Mouse (Mus musculus) brown adipose tissue, adult 24 weeks (tissue): Measurements from ENCODE around the gene Bbc3. TPM values are rescaled to one million over a fixed set of nuclear protein-coding genes. Genes with fewer than 3 reads are reported as not detected.

Source experiments
- H3K27ac ChIP-seq: fragments of 200-500 bp; replicated peaks from 2 replicates; pipeline ENCODE4 v1.5.1; 2012; ENCODE audit warnings: low read depth, mild to moderate bottlenecking, low read length
- H3K4me1 ChIP-seq: fragments of 200-500 bp; 2 replicates; pipeline ENCODE4 v1.6.1; 2012; ENCODE audit warnings: low read length, mixed read lengths; ENCODE audit not compliant: control insufficient read depth, insufficient read depth, insufficient read length
- H3K4me3 ChIP-seq: fragments of 200-500 bp; 2 replicates; pipeline ENCODE4 v1.5.1; 2012; ENCODE audit warnings: low read depth, mild to moderate bottlenecking, low read length, moderate library complexity; ENCODE audit not compliant: insufficient read depth
- polyA plus RNA-seq: library from polyadenylated mRNA; stranded (reverse); fragments of >200 nt; gene quantifications from 2 replicates; pipeline ENCODE4 v1.2.4, GENCODE M21; 2012; ENCODE audit not compliant: missing spikeins, insufficient read depth, insufficient read length

The Bbc3 gene
- polyA plus RNA-seq, 1 experiment: 5.0 TPM

DNA sequence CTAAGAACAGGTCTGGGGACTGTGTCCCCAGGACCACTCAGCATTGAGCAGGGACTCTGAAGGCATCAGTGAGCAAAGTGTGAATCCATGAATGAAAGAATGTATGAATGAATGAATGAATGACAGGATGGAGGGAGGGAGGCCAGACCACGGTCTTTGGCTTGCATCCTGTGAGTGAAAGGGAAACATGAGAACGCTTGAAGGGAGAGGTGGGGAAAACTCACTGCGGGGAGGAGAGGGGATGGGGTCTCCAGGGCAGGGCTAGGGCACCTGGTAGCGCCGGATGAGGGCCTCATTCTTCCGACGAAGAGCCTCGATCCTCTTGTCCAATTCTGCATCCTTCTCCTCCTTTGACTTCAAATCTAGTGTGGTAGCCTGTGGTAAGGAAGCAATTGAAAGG lies 24.2 kb upstream of the Bbc3 start:
- Histone ChIP-seq H3K4me1 (no peaks in the 10 kb centered on the region), H3K4me3 (no peak overlapping the region), H3K27ac (no peak overlapping the region)

GRCm38 (mm10) chr7:16284904-16285303 lies 23.3 kb upstream of the Bbc3 start:
- Histone ChIP-seq H3K27ac (no peak overlapping the region), H3K4me3 (no peak overlapping the region), H3K4me1 (no peaks in the 10 kb centered on the region)

DNA sequence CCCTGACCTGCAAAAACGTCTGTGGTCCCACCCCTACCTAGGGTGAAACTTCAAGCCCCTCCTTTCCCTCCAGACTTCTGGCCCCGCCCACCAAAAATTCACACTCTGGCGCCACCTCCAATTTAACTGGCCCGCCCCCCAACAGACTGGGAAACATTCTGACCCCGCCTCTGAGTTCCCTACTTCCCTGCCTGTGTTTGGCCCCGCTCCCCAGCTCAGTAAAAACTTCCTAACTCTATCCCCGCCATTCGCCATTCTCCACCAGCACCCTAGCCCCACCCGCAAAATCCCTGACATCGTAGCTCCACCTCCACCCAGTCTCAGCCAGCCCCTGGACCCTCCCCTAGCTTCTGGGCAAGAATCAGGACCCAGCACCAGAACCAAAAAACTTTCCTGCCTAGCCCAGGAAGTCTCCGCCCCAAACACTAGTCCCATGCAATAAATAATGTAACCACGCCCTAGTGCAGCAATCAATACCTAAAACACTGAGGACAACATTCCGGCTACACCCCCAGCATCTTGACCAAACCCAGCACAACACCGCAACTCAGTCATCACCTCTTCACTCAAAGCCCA lies 22.7 kb upstream of the Bbc3 start:
- Histone ChIP-seq H3K27ac (0 out of 2 replicates have a peak overlapping the region, but pooled peaks have one; percentile 50), H3K4me3 (peak overlapping the region; percentile 60)

DNA sequence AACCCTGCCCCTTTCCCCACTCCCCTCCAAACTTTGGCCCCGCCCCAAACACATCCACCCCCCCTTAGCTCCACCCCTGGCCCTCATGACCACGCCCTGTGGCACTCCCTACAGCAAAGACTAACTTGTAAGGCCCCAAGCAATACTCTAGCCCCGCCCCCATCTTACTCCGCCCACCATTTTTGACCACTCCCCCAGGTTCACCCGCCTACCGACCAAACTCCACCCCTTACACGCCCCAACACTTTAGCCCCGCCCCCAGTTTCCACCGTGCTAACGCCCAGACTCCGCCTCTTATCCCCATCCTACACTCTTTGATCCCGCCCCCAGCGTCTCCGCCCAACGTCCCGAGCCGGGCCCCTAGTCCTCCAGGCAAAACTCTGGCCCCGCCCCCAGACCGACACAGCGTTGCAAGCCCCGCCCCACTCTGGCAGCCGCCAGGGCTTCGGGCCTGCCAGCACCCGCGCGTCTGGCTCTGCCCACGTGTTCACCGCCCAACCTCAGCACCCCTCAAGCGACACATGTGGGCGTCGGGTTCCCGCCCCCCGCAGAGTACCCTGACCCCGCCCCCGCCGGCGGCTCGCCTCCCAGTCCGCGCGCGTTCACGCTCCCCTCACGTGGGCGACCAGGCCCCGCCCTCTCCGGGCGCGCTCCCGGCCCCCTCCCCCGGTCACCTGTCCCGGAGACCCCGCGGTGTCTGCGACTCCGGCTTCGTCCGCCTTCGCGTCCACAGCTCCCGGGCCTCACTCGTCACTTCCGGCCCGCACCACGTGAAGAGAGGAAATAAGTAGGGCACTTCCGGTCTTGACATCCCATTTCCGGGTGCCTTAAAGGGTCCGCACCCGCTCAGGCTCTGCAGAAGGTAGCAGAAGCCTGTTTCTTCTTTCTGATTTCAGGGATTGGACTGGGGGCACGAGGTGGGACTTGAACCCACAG lies 21.9 kb upstream of the Bbc3 start, which contains the start of gene Ccdc9:
TSS of gene Ccdc9 (minus strand) at position 770 of the 936 bp plus-strand sequence.
- Histone ChIP-seq H3K27ac (peak within 1 kb of the TSS; percentile 81), H3K4me1 (no peaks in the 10 kb centered on the region), H3K4me3 (peak within 1 kb of the TSS; percentile 60)

More for the DNA sequence above, 22.7 kb upstream of the Bbc3 start:
- H3K4me1 ChIP-seq: no peaks in the 10 kb centered on the region

GRCm38 (mm10) chr7:16287016-16287415 lies 21.2 kb upstream of the Bbc3 start:
- no peaks in the 10 kb centered on the region for H3K4me1 ChIP-seq
- H3K4me3 ChIP-seq: peak overlapping the region; percentile 50
- peak overlapping the region; percentile 81 for H3K27ac ChIP-seq

DNA sequence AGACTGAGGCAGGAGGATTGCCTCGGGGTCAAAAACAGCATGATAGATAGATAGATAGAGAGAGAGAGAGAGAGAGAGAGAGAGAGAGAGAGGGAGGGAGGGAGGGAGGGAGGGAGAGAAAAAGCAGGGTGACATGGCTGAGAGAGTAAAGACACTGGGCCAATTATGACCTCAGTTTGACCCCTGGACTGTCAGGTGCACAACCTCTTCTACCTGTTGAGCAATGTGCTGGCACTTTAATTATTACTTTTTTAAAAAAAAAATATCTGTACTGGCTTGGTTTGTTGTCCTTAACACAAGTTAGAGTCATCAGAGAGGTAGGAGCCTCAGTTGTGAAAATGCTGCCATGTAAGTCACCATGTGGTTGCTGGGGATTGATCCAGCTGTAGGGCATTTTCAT lies 20.4 kb upstream of the Bbc3 start:
- Histone ChIP-seq H3K27ac (no peak overlapping the region), H3K4me1 (no peaks in the 10 kb centered on the region), H3K4me3 (no peak overlapping the region)

- Histone ChIP-seq H3K27ac (peak overlapping the region; percentile 72), H3K4me1 (no peaks in the 10 kb centered on the region; the same call in 1 of the 2 replicates), H3K4me3 (no peak overlapping the region)
Observed at GRCm38 (mm10) chr7:16294346-16294745, 13.8 kb upstream of the Bbc3 start.

DNA sequence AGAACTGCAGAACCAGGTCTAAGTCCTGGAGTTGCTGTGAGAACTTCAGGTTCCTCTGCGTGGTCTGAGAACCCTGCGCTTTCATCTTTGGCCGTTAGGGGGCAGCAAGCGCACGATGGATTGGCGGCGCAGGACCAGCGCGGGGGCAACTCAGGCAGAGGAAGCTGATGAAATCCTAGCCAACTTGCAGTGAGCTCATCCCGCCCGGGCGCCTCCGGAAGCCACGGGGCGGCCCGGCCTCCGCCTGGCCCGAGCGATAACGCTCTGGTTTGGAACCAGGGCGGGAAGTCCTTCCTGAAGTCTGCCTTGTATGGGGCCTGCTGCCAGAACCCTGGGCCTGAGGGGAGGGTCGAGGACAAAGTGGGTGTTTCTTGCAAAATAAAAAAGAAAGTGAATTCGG lies 13.4 kb upstream of the Bbc3 start:
- H3K4me1 ChIP-seq: no peaks in the 10 kb centered on the region; the same call in 1 of the 2 replicates
- H3K4me3 ChIP-seq: peak overlapping the region; percentile 59
- peak overlapping the region; percentile 92 for H3K27ac ChIP-seq

DNA sequence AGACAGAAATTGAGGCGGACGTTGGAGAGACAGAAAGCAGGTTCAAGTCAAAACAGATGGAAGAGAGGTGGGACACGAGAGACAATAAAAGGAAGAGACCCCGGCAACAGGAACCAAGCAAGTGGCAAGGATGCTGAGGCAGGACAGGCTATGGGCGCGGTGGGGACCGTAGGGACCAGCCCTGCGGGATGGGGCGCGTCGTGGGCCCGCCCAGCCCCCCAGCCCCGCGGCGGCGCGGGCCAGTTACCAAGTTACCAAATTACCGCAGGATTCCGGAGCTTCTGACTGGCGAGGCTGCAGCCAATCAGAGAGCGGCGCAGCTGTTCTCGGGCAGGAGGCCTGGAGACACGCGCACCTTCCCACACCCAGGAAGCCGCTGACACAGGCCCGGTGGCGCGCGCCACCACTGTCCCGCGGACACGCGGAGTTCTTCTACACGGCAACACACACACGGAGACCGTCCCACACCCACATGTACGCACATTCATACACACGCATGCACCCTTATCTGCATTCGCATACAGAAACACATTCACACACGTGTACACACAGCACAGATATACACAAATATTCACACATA lies 12.8 kb upstream of the Bbc3 start:
- no peaks in the 10 kb centered on the region; the same call in 1 of the 2 replicates for H3K4me1 ChIP-seq
- H3K4me3 ChIP-seq: peak overlapping the region; percentile 59
- peak overlapping the region; percentile 92 for H3K27ac ChIP-seq

- H3K27ac ChIP-seq: peak overlapping the region; percentile 32; the same call in 1 of the 2 replicates
- no peaks in the 10 kb centered on the region; the same call in 1 of the 2 replicates for H3K4me1 ChIP-seq
- no peak overlapping the region for H3K4me3 ChIP-seq
Observed at GRCm38 (mm10) chr7:16296146-16296545, 12.0 kb upstream of the Bbc3 start.

DNA sequence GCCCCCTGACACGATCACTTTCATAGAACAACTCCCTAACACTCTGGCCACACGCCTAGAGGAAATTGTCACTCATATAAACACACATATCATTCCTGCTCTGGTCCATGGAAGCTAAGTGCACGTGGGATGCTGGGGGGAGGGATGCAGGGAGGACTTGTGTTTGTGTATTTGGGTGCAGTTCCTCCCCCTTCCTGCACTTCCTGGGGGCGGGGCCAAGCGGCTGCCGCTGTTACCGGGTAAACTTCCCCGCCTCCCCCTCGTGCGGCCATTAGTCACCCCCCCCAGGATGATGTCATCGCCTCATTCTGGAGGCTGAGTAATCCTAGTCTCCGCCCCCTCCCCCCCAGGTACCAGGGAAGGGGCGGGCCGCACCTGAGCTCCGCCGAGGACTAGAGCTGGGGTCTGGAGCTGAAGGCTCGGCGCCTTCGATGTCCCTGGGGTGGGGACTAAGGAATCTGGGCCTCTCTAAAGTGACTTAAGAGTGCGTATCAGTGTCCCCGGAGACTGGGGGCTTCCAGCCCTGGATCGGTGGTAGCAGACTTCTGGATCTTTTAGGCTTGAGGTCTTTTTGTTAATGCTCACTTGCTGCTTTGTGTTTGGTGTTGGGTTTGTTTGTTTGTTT lies 11.3 kb upstream of the Bbc3 start:
- peak overlapping the region; percentile 73 for H3K27ac ChIP-seq
- H3K4me1 ChIP-seq: no peaks in the 10 kb centered on the region; the same call in 1 of the 2 replicates
- H3K4me3 ChIP-seq: peak overlapping the region; percentile 47

GRCm38 (mm10) chr7:16297616-16298015 lies 10.6 kb upstream of the Bbc3 start:
- Histone ChIP-seq H3K4me1 (no peaks in the 10 kb centered on the region; the same call in 1 of the 2 replicates), H3K27ac (no peak overlapping the region), H3K4me3 (no peak overlapping the region)

DNA sequence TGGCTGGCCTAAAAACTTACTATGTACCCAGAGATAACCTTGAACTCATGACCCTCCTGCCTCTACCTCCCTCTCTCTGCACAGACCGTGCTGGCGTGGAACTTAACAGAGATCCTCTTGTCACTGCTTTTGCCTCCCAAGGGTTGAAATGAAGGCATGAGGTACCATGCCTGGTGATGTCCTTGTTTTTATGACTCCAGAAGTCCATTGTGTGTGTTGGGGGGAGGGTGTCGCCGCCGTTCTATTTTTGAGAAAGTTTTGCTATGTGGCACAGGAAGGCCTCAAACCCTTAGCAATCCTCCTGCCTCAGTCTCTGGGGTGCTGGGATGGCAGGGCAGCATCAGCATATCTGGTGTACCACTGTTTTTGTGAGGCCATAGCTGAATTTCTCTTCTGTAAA lies 9.3 kb upstream of the Bbc3 start:
- Histone ChIP-seq H3K4me1 (no peaks in the 10 kb centered on the region; the same call in 1 of the 2 replicates), H3K4me3 (no peak overlapping the region), H3K27ac (no peak overlapping the region)

GRCm38 (mm10) chr7:16299419-16300035 lies 8.7 kb upstream of the Bbc3 start:
- H3K4me1 ChIP-seq: no peaks in the 10 kb centered on the region; the same call in 1 of the 2 replicates
- H3K27ac ChIP-seq: no peak overlapping the region
- H3K4me3 ChIP-seq: peak overlapping the region; percentile 32
